Comparison of ENCODE assay signal across 8 mouse cellular contexts in the genomic region with DNA sequence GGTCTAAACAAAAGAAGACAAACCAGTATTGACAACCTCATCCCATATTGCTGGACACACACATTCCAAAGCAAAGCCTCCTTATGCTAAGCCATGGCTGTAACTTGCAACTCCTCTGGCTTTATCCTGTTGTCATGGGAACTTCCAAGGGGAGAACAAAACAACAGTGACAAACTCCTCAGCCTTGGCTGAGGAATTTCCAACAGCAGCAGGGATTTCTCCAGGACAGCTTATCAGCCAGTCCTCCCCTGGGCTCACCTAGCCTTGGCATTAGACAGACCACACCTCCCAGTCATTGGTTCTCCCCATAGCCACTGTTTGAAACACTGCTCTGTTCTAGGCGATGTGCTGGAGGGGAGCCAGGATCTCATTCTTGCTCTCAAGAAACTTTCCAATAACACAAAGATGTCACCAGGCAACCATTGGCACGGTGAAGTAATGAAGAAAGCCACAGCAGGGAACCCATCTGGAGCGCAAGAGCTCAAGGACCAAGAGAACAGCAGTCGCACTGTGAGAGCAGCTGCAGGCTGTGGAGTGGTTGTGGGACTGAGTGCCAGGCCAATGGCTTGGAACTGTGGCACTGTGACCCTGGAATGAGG. TPM values are rescaled to one million over a fixed set of nuclear protein-coding genes. Genes with fewer than 3 reads are reported as not detected.
A peak's percentile ranks its signal among the peaks of the same experiment; 100 is the strongest.
DNase-seq lines count a peak whose midpoint lies in the region; ATAC-seq lines count a peak whose summit lies in the region.

No protein-coding gene starts in this region.

- no peak overlapping the region for H3K9ac ChIP-seq in heart, embryonic 16.5 days (ENCODE audit: low read length)
- no peak overlapping the region for H3K9ac ChIP-seq in midbrain, embryonic 13.5 days (replicated peaks)

- H3K27me3 ChIP-seq in forebrain, embryonic 10.5 days (ENCODE audit: poor library complexity, severe bottlenecking) = peaks cover 6% of the 10 kb centered on the region; the same call in 1 of the 2 replicates
- H3K27me3 ChIP-seq in heart, embryonic 16.5 days (ENCODE audit: control insufficient read depth, insufficient read depth, low read length) = peaks cover 2% of the 10 kb centered on the region; the same call in 1 of the 2 replicates
- H3K27me3 ChIP-seq in midbrain, embryonic 13.5 days = no peaks in the 10 kb centered on the region

- no peaks in the 10 kb centered on the region for H3K9me3 ChIP-seq in forebrain, embryonic 10.5 days
- H3K9me3 ChIP-seq in heart, embryonic 16.5 days (replicated peaks; ENCODE audit: control insufficient read depth, low read length) = no peaks in the 10 kb centered on the region
- H3K9me3 ChIP-seq in midbrain, embryonic 13.5 days = no peaks in the 10 kb centered on the region

- no peaks in the 10 kb centered on the region for H3K36me3 ChIP-seq in forebrain, embryonic 10.5 days (replicated peaks)
- H3K36me3 ChIP-seq in heart, embryonic 16.5 days (ENCODE audit: control insufficient read depth, insufficient read depth) = no peaks in the 10 kb centered on the region
- no peaks in the 10 kb centered on the region for H3K36me3 ChIP-seq in midbrain, embryonic 13.5 days

- H3K4me2 ChIP-seq in heart, embryonic 16.5 days (ENCODE audit: low read depth, low read length) = no peak overlapping the region
- no peak overlapping the region for H3K4me2 ChIP-seq in midbrain, embryonic 13.5 days (replicated peaks)

- peaks cover 29% of the 10 kb centered on the region for H3K4me1 ChIP-seq in forebrain, embryonic 10.5 days
- H3K4me1 ChIP-seq in heart, embryonic 16.5 days (ENCODE audit: control insufficient read depth, insufficient read depth, low read length) = peaks cover 8% of the 10 kb centered on the region
- peaks cover 9% of the 10 kb centered on the region for H3K4me1 ChIP-seq in midbrain, embryonic 13.5 days (replicated peaks)

- peak; percentile 80 for ATAC-seq in heart, embryonic 16.5 days (replicated peaks; ENCODE audit: extremely low read depth, insufficient read depth, low FRiP score)
- peak; percentile 95 for ATAC-seq in midbrain, embryonic 13.5 days
- no peak for ATAC-seq in erythroblast, adult 5-6 weeks (replicated peaks; ENCODE audit: low FRiP score, poor library complexity, severe bottlenecking)

- peak overlapping the region; percentile 72 for H3K27ac ChIP-seq in forebrain, embryonic 10.5 days
- H3K27ac ChIP-seq in heart, embryonic 16.5 days (ENCODE audit: low read length) = no peak overlapping the region
- no peak overlapping the region for H3K27ac ChIP-seq in midbrain, embryonic 13.5 days

- DNase-seq in kidney, postnatal 14 days = peak; percentile 17
- no peak for DNase-seq in kidney, adult 18-20 months
- peak; percentile 27 for DNase-seq in forebrain, embryonic 10.5 days (ENCODE audit: extremely low spot score, low spot score)
- peak; percentile 30 to 65 for DNase-seq in layer of hippocampus, postnatal 25 days (ENCODE audit: extremely low spot score in 1 of 2, low spot score in 1 of 2)
- DNase-seq in testis, postnatal 10 days (ENCODE audit: low spot score) = peak; percentile 90

- H3K4me3 ChIP-seq in forebrain, embryonic 10.5 days = no peak overlapping the region
- no peak overlapping the region for H3K4me3 ChIP-seq in heart, embryonic 16.5 days (ENCODE audit: low read length)
- H3K4me3 ChIP-seq in midbrain, embryonic 13.5 days (replicated peaks) = no peak overlapping the region

- WGBS in forebrain, embryonic 10.5 days = 18% methylated on average over 4 of the region's 4 CpGs
- WGBS in heart, embryonic 16.5 days = 25% methylated on average over 4 of the region's 4 CpGs
- 5% methylated on average over 4 of the region's 4 CpGs for WGBS in midbrain, embryonic 13.5 days

RNA-seq across cellular contexts. Expression of gene Ppef2, which starts 7.8 kb away (rescaled TPM):
- 0.23 TPM in 1 of 2 replicates, not detected in the other for polyA plus RNA-seq in forebrain, embryonic 10.5 days (2016; fragmentation: Nextera tagmentation; extraction: Ambion mirVana)
- 0.15 TPM in 1 of 2 replicates, not detected in the other for polyA plus RNA-seq in heart, embryonic 16.5 days (2015; fragmentation: Nextera tagmentation; extraction: Ambion mirVana)
- total RNA-seq in layer of hippocampus, postnatal 25 days (2021) = under 1 TPM in 1 of 2 experiments, not detected in 1; 0.79 TPM
- 0.38 and 0.48 TPM in 2 replicates for polyA plus RNA-seq in midbrain, embryonic 13.5 days (2015; fragmentation: Nextera tagmentation; extraction: Ambion mirVana)
- not detected in 2 replicates for total RNA-seq in erythroblast, adult 5-6 weeks (2015; ENCODE audit: low replicate concordance)
- not detected in 2 replicates for total RNA-seq in erythroblast, adult 5-6 weeks (2017; ENCODE audit: low replicate concordance)

RNA-seq across cellular contexts. Expression of gene Naaa, which starts 14.1 kb away (rescaled TPM):
- polyA plus RNA-seq in forebrain, embryonic 10.5 days (2016; fragmentation: Nextera tagmentation; extraction: Ambion mirVana) = 2.6 and 3.3 TPM in 2 replicates
- 8.4 and 9.3 TPM in 2 replicates for polyA plus RNA-seq in heart, embryonic 16.5 days (2015; fragmentation: Nextera tagmentation; extraction: Ambion mirVana)
- total RNA-seq in layer of hippocampus, postnatal 25 days (2021) = 10 to 100 TPM; 46.4 to 48.1 TPM
- 9.1 and 10.4 TPM in 2 replicates for polyA plus RNA-seq in midbrain, embryonic 13.5 days (2015; fragmentation: Nextera tagmentation; extraction: Ambion mirVana)
- 10.6 and 27.2 TPM in 2 replicates for total RNA-seq in erythroblast, adult 5-6 weeks (2015; ENCODE audit: low replicate concordance)
- total RNA-seq in erythroblast, adult 5-6 weeks (2017; ENCODE audit: low replicate concordance) = 9.8 and 10.4 TPM in 2 replicates

RNA-seq across cellular contexts. Expression of gene Sdad1, which starts 46.4 kb away (rescaled TPM):
- 59.4 and 63.0 TPM in 2 replicates for polyA plus RNA-seq in forebrain, embryonic 10.5 days (2016; fragmentation: Nextera tagmentation; extraction: Ambion mirVana)
- polyA plus RNA-seq in heart, embryonic 16.5 days (2015; fragmentation: Nextera tagmentation; extraction: Ambion mirVana) = 22.0 and 22.2 TPM in 2 replicates
- 10 to 100 TPM; 20.1 to 25.5 TPM for total RNA-seq in layer of hippocampus, postnatal 25 days (2021)
- 32.6 and 34.2 TPM in 2 replicates for polyA plus RNA-seq in midbrain, embryonic 13.5 days (2015; fragmentation: Nextera tagmentation; extraction: Ambion mirVana)
- 4.4 and 21.1 TPM in 2 replicates for total RNA-seq in erythroblast, adult 5-6 weeks (2015; ENCODE audit: low replicate concordance)
- total RNA-seq in erythroblast, adult 5-6 weeks (2017; ENCODE audit: low replicate concordance) = 9.9 and 11.8 TPM in 2 replicates

RNA-seq across cellular contexts. Expression of gene U90926, which starts 48.7 kb away (rescaled TPM):
- not detected in 2 replicates for polyA plus RNA-seq in forebrain, embryonic 10.5 days (2016; fragmentation: Nextera tagmentation; extraction: Ambion mirVana)
- polyA plus RNA-seq in heart, embryonic 16.5 days (2015; fragmentation: Nextera tagmentation; extraction: Ambion mirVana) = not detected in 2 replicates
- total RNA-seq in layer of hippocampus, postnatal 25 days (2021) = not detected
- not detected in 2 replicates for polyA plus RNA-seq in midbrain, embryonic 13.5 days (2015; fragmentation: Nextera tagmentation; extraction: Ambion mirVana)
- not detected in 2 replicates for total RNA-seq in erythroblast, adult 5-6 weeks (2015; ENCODE audit: low replicate concordance)
- total RNA-seq in erythroblast, adult 5-6 weeks (2017; ENCODE audit: low replicate concordance) = not detected in 2 replicates
